Mouse (Mus musculus) myocyte (in vitro differentiated cells): Measurements from ENCODE around the gene Nelfe. TPM values are rescaled to one million over a fixed set of nuclear protein-coding genes. Genes with fewer than 3 reads are reported as not detected.

ENCODE experiments used
- H3K27me3 ChIP-seq: one replicate; pipeline ENCODE4 v1.6.1; 2011; ENCODE audit not compliant: control insufficient read depth, insufficient read depth, insufficient read length
- H3K36me3 ChIP-seq: one replicate; pipeline ENCODE4 v1.6.1; 2011; ENCODE audit not compliant: control insufficient read depth, insufficient read depth
- H3K4me2 ChIP-seq: one replicate; pipeline ENCODE4 v1.6.1; 2011; ENCODE audit warnings: low read depth, control low read depth
- H3K4me3 ChIP-seq: one replicate; pipeline ENCODE4 v1.5.1; 2011; ENCODE audit warnings: mild to moderate bottlenecking, control low read depth, moderate library complexity
- H3K79me2 ChIP-seq: one replicate; pipeline ENCODE4 v1.6.1; 2011; ENCODE audit not compliant: control insufficient read depth, insufficient read depth
- H3ac ChIP-seq: one replicate; pipeline ENCODE4 v1.6.1; 2011; ENCODE audit not compliant: control insufficient read depth, insufficient read length
- CEBPB ChIP-seq: IDR thresholded peaks from 2 replicates; pipeline ENCODE4 v1.6.1; 2011; ENCODE audit warnings: mild to moderate bottlenecking, moderate library complexity; ENCODE audit not compliant: poor library complexity, insufficient read depth, severe bottlenecking
- E2F4 ChIP-seq: IDR thresholded peaks from one replicate; pipeline ENCODE4 v1.6.1; 2011; ENCODE audit warnings: mild to moderate bottlenecking, control low read depth, moderate library complexity; ENCODE audit not compliant: insufficient read depth
- MAX ChIP-seq: IDR thresholded peaks from one replicate; pipeline ENCODE4 v1.6.1; 2011; ENCODE audit warnings: low read depth, mild to moderate bottlenecking, control low read depth
- MYOD1 ChIP-seq, 3 experiments: IDR thresholded peaks; one replicate each; pipeline ENCODE4 v1.6.1; 2011; ENCODE audit warnings: control low read depth in 2 of 3, low read depth in 2 of 3, mild to moderate bottlenecking in 2 of 3, moderate library complexity in 1 of 3; ENCODE audit not compliant: insufficient read length in 2 of 3, control insufficient read depth in 1 of 3
- MYOG ChIP-seq, 3 experiments: IDR thresholded peaks; one replicate each; pipeline ENCODE4 v1.6.1; 2011; ENCODE audit warnings: control low read depth in 2 of 3, low read depth in 2 of 3, mild to moderate bottlenecking in 2 of 3; ENCODE audit not compliant: insufficient read length in 2 of 3, control insufficient read depth in 1 of 3, insufficient read depth in 1 of 3
- POLR2A ChIP-seq: IDR thresholded peaks from one replicate; pipeline ENCODE4 v1.6.1; 2011; ENCODE audit warnings: low read depth, mild to moderate bottlenecking, control low read depth, moderate library complexity; ENCODE audit not compliant: insufficient read length
- POLR2AphosphoS2 ChIP-seq: IDR thresholded peaks from one replicate; pipeline ENCODE4 v1.6.1; 2011; ENCODE audit warnings: low read depth, control low read depth; ENCODE audit not compliant: insufficient read length
- REST ChIP-seq: IDR thresholded peaks from one replicate; pipeline ENCODE4 v1.6.1; 2011; ENCODE audit warnings: mild to moderate bottlenecking, control low read depth, moderate library complexity; ENCODE audit not compliant: insufficient read depth, insufficient read length
- SRF ChIP-seq: IDR thresholded peaks from one replicate; pipeline ENCODE4 v1.6.1; 2011; ENCODE audit warnings: low read depth; ENCODE audit not compliant: control insufficient read depth, insufficient read length
- TCF12 ChIP-seq: IDR thresholded peaks from one replicate; pipeline ENCODE4 v1.6.1; 2011; ENCODE audit warnings: mild to moderate bottlenecking, control low read depth; ENCODE audit not compliant: poor library complexity, insufficient read depth, severe bottlenecking
- TCF3 ChIP-seq: IDR thresholded peaks from one replicate; pipeline ENCODE4 v1.6.1; 2011; ENCODE audit warnings: low read depth, control low read depth; ENCODE audit not compliant: insufficient read length
- USF1 ChIP-seq: IDR thresholded peaks from one replicate; pipeline ENCODE4 v1.6.1; 2011; ENCODE audit warnings: low read depth, mild to moderate bottlenecking, control low read depth, moderate library complexity
- polyA plus RNA-seq: library from polyadenylated mRNA; unstranded; fragments of >200 nt; fragmentation: generic; extraction: Trizol; gene quantifications from one replicate; pipeline ENCODE4 v1.2.1, GENCODE M21; 2012; ENCODE audit warnings: missing spikeins

Nelfe gene
- polyA plus RNA-seq, 1 experiment, result 60.0 TPM

DNA sequence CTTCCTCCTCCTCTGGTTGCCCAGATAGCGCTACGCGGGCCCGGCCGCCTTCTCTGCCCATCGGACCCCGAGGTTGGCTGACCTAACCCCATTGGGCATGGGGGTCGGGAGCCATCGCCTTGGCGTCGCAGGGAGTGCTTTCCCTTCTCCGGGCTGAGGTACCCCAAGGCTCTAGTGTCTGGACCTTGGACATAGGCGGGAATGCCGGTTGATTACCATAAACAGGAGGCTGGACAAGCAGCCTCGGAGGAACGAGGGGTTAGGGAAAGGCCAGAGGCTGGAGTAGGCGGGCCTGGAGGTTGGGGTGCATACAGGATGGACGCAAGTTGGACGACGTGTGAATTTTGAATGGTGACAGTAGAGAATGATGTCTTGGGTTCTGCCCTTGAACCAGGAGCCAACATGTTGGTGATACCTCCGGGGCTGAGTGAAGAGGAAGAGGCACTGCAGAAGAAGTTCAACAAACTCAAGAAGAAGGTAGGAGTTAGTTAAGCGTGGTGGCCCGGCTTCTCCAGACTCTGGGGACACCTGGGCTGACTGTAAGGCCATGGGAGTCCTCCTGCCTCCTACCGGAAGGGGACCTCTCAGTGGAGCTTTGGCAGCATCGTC, 430 bp downstream of the Nelfe start:
- Histone ChIP-seq H3K36me3 (peaks cover 5% of the 10 kb centered on the region), H3K4me3 (peak overlapping the region; percentile 79), H3ac (peak overlapping the region; percentile 17), H3K4me2 (peak overlapping the region; percentile 91), H3K27me3 (no peaks in the 10 kb centered on the region), H3K79me2 (peaks cover 12% of the 10 kb centered on the region)
- TF ChIP-seq TCF3 (no peak), MYOD1 (IDR thresholded peaks at IDR 0.05; ENCODE audit: control insufficient read depth in 1 of 3, insufficient read length in 2 of 3, low read depth in 2 of 3) (no peak), USF1 (no peak), REST (no peak), MYOG (IDR thresholded peaks at IDR 0.05; ENCODE audit: control insufficient read depth in 1 of 3, insufficient read depth in 1 of 3, insufficient read length in 2 of 3, low read depth in 2 of 3) (no peak), TCF12 (no peak), CEBPB (no peak), MAX (no peak), E2F4 (no peak), POLR2AphosphoS2 (no peak), POLR2A (no peak), SRF (no peak)

DNA sequence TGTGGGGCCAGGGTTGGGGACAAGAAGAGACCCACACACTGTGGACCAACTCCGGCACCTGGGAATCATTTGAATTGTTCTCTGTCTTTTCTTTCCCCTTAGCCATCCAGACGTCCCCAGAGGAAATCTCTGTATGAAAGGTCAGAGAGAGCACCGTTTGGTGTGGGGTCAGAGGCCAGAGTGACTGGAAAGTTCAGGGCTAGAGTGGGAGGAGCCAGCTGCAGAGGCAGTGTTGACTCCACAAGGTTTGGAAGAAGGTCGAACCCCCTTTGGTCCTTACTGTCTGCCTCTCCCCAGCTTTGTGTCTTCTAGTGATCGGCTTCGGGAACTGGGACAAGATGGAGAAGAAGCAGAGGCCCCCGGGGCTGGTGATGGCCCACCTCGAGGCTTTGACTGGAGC, 3.3 kb downstream of the Nelfe start:
- Histone ChIP-seq H3K36me3 (peaks cover 7% of the 10 kb centered on the region), H3K79me2 (peaks cover 12% of the 10 kb centered on the region), H3K4me3 (no peak overlapping the region), H3ac (no peak overlapping the region), H3K27me3 (no peaks in the 10 kb centered on the region), H3K4me2 (no peak overlapping the region)
- TF ChIP-seq MYOG (IDR thresholded peaks at IDR 0.05; ENCODE audit: control insufficient read depth in 1 of 3, insufficient read depth in 1 of 3, insufficient read length in 2 of 3, low read depth in 2 of 3), result no peak
- no peak for TF ChIP-seq SRF
- no peak for TF ChIP-seq MAX
- no peak for TF ChIP-seq E2F4
- TF ChIP-seq TCF12, result no peak
- TF ChIP-seq TCF3, result no peak
- no peak for TF ChIP-seq CEBPB

DNA sequence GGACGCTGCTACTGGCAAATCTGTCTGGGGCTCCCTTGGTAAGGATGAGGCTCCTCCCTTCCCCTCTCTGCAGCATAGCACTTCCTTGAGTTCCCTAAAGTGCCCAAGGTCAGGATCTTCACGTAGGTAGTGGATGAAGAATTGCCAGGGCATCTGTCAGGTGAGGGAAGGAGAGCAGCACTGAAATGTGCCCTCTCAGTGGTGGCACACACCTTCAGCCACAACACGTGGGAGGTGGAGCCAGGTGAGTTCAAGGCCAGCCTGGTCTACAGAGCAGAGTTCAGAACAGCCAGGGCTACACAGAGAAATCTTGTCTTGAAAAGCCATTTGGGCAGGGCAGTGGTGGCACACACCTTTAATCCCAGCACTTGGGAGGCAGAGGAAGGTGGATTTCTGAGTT, 4.6 kb downstream of the Nelfe start:
- Histone ChIP-seq H3ac (no peak overlapping the region), H3K36me3 (peaks cover 7% of the 10 kb centered on the region)
- no peak for TF ChIP-seq TCF3
- no peak for TF ChIP-seq POLR2AphosphoS2
- no peak for TF ChIP-seq POLR2A
- TF ChIP-seq TCF12, result no peak
- no peak for TF ChIP-seq SRF
- no peak for TF ChIP-seq REST
- no peak for TF ChIP-seq MYOD1 (IDR thresholded peaks at IDR 0.05; ENCODE audit: control insufficient read depth in 1 of 3, insufficient read length in 2 of 3, low read depth in 2 of 3)
- TF ChIP-seq CEBPB, result no peak
- TF ChIP-seq MAX, result no peak
- no peak for TF ChIP-seq USF1
- TF ChIP-seq MYOG (IDR thresholded peaks at IDR 0.05; ENCODE audit: control insufficient read depth in 1 of 3, insufficient read depth in 1 of 3, insufficient read length in 2 of 3, low read depth in 2 of 3), result no peak
- no peak for TF ChIP-seq E2F4

DNA sequence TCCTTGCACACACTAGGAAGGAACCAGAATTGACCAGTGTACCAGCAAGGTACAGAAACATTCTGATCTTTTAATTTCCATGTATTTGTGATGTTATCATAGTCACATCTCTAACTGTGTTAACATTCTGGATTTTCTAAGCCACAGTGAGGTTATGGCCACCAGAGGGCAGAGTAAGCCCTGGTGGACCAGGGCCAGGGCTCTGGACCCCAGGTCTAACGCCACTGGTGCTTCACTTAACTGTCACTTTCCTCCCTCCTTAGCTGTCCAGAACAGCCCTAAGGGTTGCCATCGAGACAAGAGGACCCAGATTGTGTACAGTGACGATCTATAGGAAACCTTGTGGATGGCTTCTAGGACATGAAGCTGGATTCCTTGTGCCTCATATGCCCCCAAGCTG, 5.6 kb downstream of the Nelfe start:
- Histone ChIP-seq H3K36me3 (peaks cover 7% of the 10 kb centered on the region), H3ac (no peak overlapping the region), H3K4me2 (no peak overlapping the region), H3K79me2 (peaks cover 7% of the 10 kb centered on the region), H3K27me3 (no peaks in the 10 kb centered on the region), H3K4me3 (no peak overlapping the region)
- TF ChIP-seq CEBPB (no peak), USF1 (no peak)

More for the DNA sequence above, 4.6 kb downstream of the Nelfe start:
- H3K79me2 ChIP-seq, result peaks cover 12% of the 10 kb centered on the region
- H3K4me3 ChIP-seq, result no peak overlapping the region
- no peaks in the 10 kb centered on the region for H3K27me3 ChIP-seq
- H3K4me2 ChIP-seq, result no peak overlapping the region

DNA sequence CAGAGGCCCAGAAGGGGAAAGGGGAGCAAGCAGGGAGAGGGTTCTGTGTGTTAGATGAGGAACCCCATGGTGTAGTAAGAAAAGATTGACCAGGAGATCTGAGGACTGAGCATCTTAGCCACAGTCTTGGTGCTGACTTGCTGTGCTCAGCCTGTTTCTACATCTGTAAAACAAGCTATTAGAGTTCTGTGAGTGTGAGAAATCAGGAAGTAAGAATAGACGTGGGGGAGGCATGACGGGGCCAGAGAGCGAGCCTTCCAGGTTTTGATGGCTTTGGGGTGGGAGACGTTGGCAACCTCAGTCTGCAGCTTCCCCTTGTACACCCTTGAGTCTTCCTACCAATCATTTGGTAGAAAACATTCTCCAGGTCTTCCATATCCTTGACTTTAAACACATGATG, 8.5 kb downstream of the Nelfe start:
- Histone ChIP-seq H3ac (no peak overlapping the region), H3K27me3 (peaks cover 17% of the 10 kb centered on the region), H3K4me2 (no peak overlapping the region), H3K79me2 (no peaks in the 10 kb centered on the region), H3K36me3 (peaks cover 7% of the 10 kb centered on the region), H3K4me3 (no peak overlapping the region)
- no peak for TF ChIP-seq CEBPB
- TF ChIP-seq POLR2AphosphoS2, result no peak
- no peak for TF ChIP-seq REST

DNA sequence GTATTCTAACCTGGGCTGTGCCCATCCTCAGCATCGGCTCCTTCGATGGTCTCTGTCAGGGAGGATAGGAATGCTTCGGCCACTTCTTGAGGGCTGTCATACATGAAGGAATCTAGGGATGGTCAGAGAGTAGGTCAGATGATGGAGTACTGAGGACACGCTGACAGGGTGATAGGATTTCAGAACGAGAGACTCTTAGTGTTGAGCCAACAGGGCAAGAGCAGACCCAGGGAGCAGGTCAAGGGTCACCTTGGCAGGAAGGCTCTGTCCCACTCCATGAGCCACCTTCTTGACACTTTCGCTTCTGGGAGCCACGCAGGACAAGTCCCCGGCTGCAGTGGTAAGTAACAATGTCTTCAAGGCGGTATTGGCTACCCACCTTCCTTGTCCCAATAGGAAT, 10.3 kb downstream of the Nelfe start:
- no peak overlapping the region for H3K4me2 ChIP-seq
- peaks cover 30% of the 10 kb centered on the region for H3K27me3 ChIP-seq
- no peaks in the 10 kb centered on the region for H3K79me2 ChIP-seq
- H3K4me3 ChIP-seq, result no peak overlapping the region
- peaks cover 7% of the 10 kb centered on the region for H3K36me3 ChIP-seq
- TF ChIP-seq MYOG (IDR thresholded peaks at IDR 0.05; ENCODE audit: control insufficient read depth in 1 of 3, insufficient read depth in 1 of 3, insufficient read length in 2 of 3, low read depth in 2 of 3) (no peak), TCF3 (no peak), POLR2A (no peak), POLR2AphosphoS2 (peak; percentile 58)
- no peak overlapping the region for H3ac ChIP-seq
